Mouse (Mus musculus) liver, postnatal 0 days (tissue): ENCODE results near the gene AW551984. TPM values are rescaled to one million over a fixed set of nuclear protein-coding genes. Genes with fewer than 3 reads are reported as not detected.

ENCODE experiments used
- ATAC-seq: fragments of 200-750 bp; cut with Nextera tagmentation; 2 replicates; pipeline ENCODE4 v1.8.0; 2017; ENCODE audit warnings: mild to moderate bottlenecking, moderate library complexity
- DNase-seq: peaks from one replicate; pipeline ENCODE4 v3.0.0-alpha.2; 2016
- H3K27ac ChIP-seq: fragments of 300-500 bp; sonication (generic); 2 replicates; pipeline ENCODE4 v1.5.1; 2014; ENCODE audit warnings: antibody characterized with exemption, moderate library complexity, mild to moderate bottlenecking, low read depth
- H3K27me3 ChIP-seq: fragments of 300-500 bp; sonication (generic); 2 replicates; pipeline ENCODE4 v1.6.1; 2014; ENCODE audit warnings: low read length, control low read depth, mixed read lengths; ENCODE audit not compliant: insufficient read depth
- H3K36me3 ChIP-seq: fragments of 300-500 bp; sonication (generic); replicated peaks from 2 replicates; pipeline ENCODE4 v1.6.1; 2014; ENCODE audit warnings: mild to moderate bottlenecking, control low read depth, low read length, moderate library complexity, mixed read lengths; ENCODE audit not compliant: insufficient read depth
- H3K4me1 ChIP-seq: fragments of 300-500 bp; sonication (generic); 2 replicates; pipeline ENCODE4 v1.6.1; 2014; ENCODE audit warnings: antibody characterized with exemption, mild to moderate bottlenecking, control low read depth; ENCODE audit not compliant: insufficient read depth
- H3K4me2 ChIP-seq: fragments of 300-500 bp; sonication (generic); 2 replicates; pipeline ENCODE4 v1.6.1; 2014; ENCODE audit warnings: low read depth, mild to moderate bottlenecking, low read length, moderate library complexity, mixed read lengths
- H3K4me3 ChIP-seq: fragments of 300-500 bp; sonication (generic); 2 replicates; pipeline ENCODE4 v1.5.1; 2014; ENCODE audit warnings: low read depth, low read length
- H3K9ac ChIP-seq: fragments of 300-500 bp; sonication (generic); replicated peaks from 2 replicates; pipeline ENCODE4 v1.6.1; 2014; ENCODE audit warnings: mild to moderate bottlenecking, moderate library complexity
- H3K9me3 ChIP-seq: fragments of 300-500 bp; sonication (generic); 2 replicates; pipeline ENCODE4 v1.6.1; 2016; ENCODE audit warnings: mild to moderate bottlenecking, control low read depth, low read length, mixed read lengths
- CTCF ChIP-seq: sonication (generic); IDR thresholded peaks from 2 replicates; pipeline ENCODE4 v1.5.1; 2016; ENCODE audit warnings: antibody characterized with exemption, low read depth
- EP300 ChIP-seq: IDR thresholded peaks from 2 replicates; pipeline ENCODE4 v1.6.1; 2016; ENCODE audit warnings: antibody characterized with exemption, low read depth, mild to moderate bottlenecking
- WGBS: fragments of 180-500 bp; shearing (Covaris S2); extraction: QIAGEN DNeasy Blood & Tissue Kit; methylation state at CpG from one replicate; pipeline ENCODE4 v1.1.7; 2014; ENCODE audit not compliant: insufficient replicate concordance; 5-methylcytosine and 5-hydroxymethylcytosine counted together
- polyA plus RNA-seq: library from polyadenylated mRNA; unstranded; fragments of >200 nt; fragmentation: Nextera tagmentation; extraction: Ambion mirVana; gene quantifications from 2 replicates; pipeline ENCODE4 v1.2.1, GENCODE M21; 2015

The AW551984 gene
- 1.1 and 2.1 TPM in 2 replicates for polyA plus RNA-seq

DNA sequence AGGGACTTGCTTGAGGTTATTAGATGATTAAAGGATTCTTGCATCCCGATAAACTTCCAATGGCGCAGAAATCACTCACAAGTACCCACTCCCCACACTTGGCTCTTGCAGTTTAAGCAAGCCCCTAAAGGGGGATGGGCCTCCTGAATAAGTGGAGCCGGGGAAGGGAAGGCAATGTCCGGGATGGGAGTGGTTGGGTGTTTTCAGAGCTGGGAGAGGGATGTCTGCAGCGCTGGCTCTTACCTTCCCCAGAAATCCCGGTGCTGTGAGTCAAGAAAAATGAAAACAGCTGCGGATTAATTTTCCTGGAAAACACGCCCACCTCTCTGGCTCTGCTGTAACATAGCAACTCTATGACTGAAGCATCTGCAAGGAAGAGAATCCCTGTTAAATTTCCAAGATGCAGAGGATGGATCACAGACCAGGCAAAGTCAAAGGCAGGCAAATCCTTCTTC is at the start of gene AW551984:
Gene AW551984, minus strand, starts transcription at position 405 of the 455 bp plus-strand sequence.
- no peaks in the 10 kb centered on the region for H3K9me3 ChIP-seq
- H3K4me2 ChIP-seq: peak within 1 kb of the TSS; percentile 29; the same call in 1 of the 2 replicates
- H3K4me3 ChIP-seq: 0 out of 2 replicates have a peak within 1 kb of the TSS, but pooled peaks have one; percentile 7
- 0 out of 2 replicates have a peak, but pooled peaks cover 9% of the 10 kb centered on the region for H3K27me3 ChIP-seq
- no peak for TF ChIP-seq EP300
- TF ChIP-seq CTCF: no peak
- ATAC-seq (no peak), DNase-seq (no peak)
- H3K4me1 ChIP-seq: no peaks in the 10 kb centered on the region
- no peaks in the 10 kb centered on the region for H3K36me3 ChIP-seq
- 4% methylated on average over 8 of the region's 8 CpGs for WGBS
- H3K9ac ChIP-seq: no peak within 1 kb of the TSS
- H3K27ac ChIP-seq: no peak within 1 kb of the TSS

- TF ChIP-seq EP300: no peak
- no peak for TF ChIP-seq CTCF
- ATAC-seq (no peak), DNase-seq (no peak)
- no peaks in the 10 kb centered on the region for H3K27me3 ChIP-seq
- H3K4me1 ChIP-seq: no peaks in the 10 kb centered on the region
- H3K27ac ChIP-seq: no peak overlapping the region
- H3K9me3 ChIP-seq: no peaks in the 10 kb centered on the region
- H3K9ac ChIP-seq: no peak overlapping the region
- no peaks in the 10 kb centered on the region for H3K36me3 ChIP-seq
- WGBS: 78% methylated on average over 4 of the region's 4 CpGs
- no peak overlapping the region for H3K4me3 ChIP-seq
- no peak overlapping the region for H3K4me2 ChIP-seq
Observed at GRCm38 (mm10) chr9:39647382-39647781, 43.2 kb upstream of the AW551984 start.

GRCm38 (mm10) chr9:39644785-39645184 is 40.6 kb upstream of the AW551984 start, which contains the start of gene Olfr961:
Olfr961 (plus strand) TSS chr9:39645085.
- Histone ChIP-seq H3K27ac (no peak within 1 kb of the TSS), H3K4me2 (no peak within 1 kb of the TSS), H3K9ac (no peak within 1 kb of the TSS), H3K36me3 (no peaks in the 10 kb centered on the region), H3K27me3 (no peaks in the 10 kb centered on the region), H3K9me3 (no peaks in the 10 kb centered on the region), H3K4me3 (no peak within 1 kb of the TSS), H3K4me1 (no peaks in the 10 kb centered on the region)
- ATAC-seq (no peak), DNase-seq (no peak)
- TF ChIP-seq CTCF: no peak
- no peak for TF ChIP-seq EP300

DNA sequence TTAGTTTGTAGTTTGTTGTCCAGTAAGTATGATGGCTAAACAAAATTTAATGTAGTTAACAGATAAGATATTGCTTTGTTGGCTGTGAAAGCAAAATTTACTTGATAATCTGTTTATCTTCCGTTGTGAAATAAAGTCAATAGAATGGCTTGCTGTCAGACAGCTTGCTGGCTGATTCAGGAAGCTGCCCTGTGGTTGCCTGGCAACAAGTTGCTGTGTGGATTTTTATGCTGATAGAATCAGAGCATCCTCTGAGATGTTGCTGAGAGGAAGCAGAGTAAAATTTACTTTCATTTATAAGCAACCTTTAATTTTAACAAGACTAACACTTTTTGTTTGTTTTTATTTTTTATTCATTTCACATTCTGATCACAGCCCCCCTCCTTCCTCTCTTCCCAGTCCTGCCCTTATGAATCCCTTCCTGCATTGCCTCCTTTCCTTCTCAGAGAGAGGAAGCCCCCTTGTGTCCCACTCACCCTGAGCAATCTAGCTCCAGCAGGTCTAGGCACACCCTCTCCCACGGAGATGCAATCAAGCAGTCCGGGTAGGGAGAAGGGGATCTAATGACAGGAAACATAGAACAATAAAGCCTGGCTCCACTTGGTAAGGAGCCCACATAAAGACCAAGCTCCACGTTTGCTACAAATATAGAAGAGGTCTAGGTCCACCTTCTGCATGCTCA is 29.9 kb upstream of the AW551984 start:
- Histone ChIP-seq H3K27ac (no peak overlapping the region), H3K27me3 (no peaks in the 10 kb centered on the region), H3K4me1 (no peaks in the 10 kb centered on the region), H3K36me3 (no peaks in the 10 kb centered on the region), H3K4me3 (no peak overlapping the region), H3K9ac (no peak overlapping the region), H3K9me3 (no peaks in the 10 kb centered on the region), H3K4me2 (no peak overlapping the region)
- no peak for TF ChIP-seq EP300
- TF ChIP-seq CTCF: no peak
- ATAC-seq (no peak), DNase-seq (no peak)
- WGBS: 11% methylated on average over 4 of the region's 4 CpGs

- H3K4me2 ChIP-seq: no peak overlapping the region
- H3K4me1 ChIP-seq: no peaks in the 10 kb centered on the region
- H3K36me3 ChIP-seq: no peaks in the 10 kb centered on the region
- WGBS: 79% methylated on average over 2 of the region's 2 CpGs
- ATAC-seq (no peak), DNase-seq (no peak)
- no peaks in the 10 kb centered on the region for H3K9me3 ChIP-seq
- no peaks in the 10 kb centered on the region for H3K27me3 ChIP-seq
- no peak overlapping the region for H3K27ac ChIP-seq
- no peak overlapping the region for H3K9ac ChIP-seq
- no peak for TF ChIP-seq CTCF
- TF ChIP-seq EP300: no peak
- H3K4me3 ChIP-seq: no peak overlapping the region
Observed at GRCm38 (mm10) chr9:39629069-39629468, 24.9 kb upstream of the AW551984 start.

GRCm38 (mm10) chr9:39624711-39625110 is 20.5 kb upstream of the AW551984 start:
- Histone ChIP-seq H3K36me3 (no peaks in the 10 kb centered on the region), H3K9me3 (no peaks in the 10 kb centered on the region), H3K27me3 (no peaks in the 10 kb centered on the region), H3K4me1 (no peaks in the 10 kb centered on the region), H3K9ac (no peak overlapping the region), H3K4me3 (no peak overlapping the region), H3K27ac (no peak overlapping the region), H3K4me2 (no peak overlapping the region)
- DNase-seq (no peak), ATAC-seq (no peak)
- no peak for TF ChIP-seq CTCF
- no peak for TF ChIP-seq EP300
- 42% methylated on average over 2 of the region's 2 CpGs for WGBS
